Mouse (Mus musculus) myocyte (in vitro differentiated cells): ENCODE measurements at regions not wholly inside any gene's neighbourhood (a gene's known extent, or its start where the extent isn't known, plus 50 kb on each side); places are given as distances from the start of the nearest gene placed in this dataset.

Experiments
- H3K27me3 ChIP-seq: one replicate; pipeline ENCODE4 v1.6.1; 2011; ENCODE audit not compliant: control insufficient read depth, insufficient read depth, insufficient read length
- H3K36me3 ChIP-seq: one replicate; pipeline ENCODE4 v1.6.1; 2011; ENCODE audit not compliant: control insufficient read depth, insufficient read depth
- H3K4me2 ChIP-seq: one replicate; pipeline ENCODE4 v1.6.1; 2011; ENCODE audit warnings: low read depth, control low read depth
- H3K4me3 ChIP-seq: one replicate; pipeline ENCODE4 v1.5.1; 2011; ENCODE audit warnings: mild to moderate bottlenecking, control low read depth, moderate library complexity
- H3K79me2 ChIP-seq: one replicate; pipeline ENCODE4 v1.6.1; 2011; ENCODE audit not compliant: control insufficient read depth, insufficient read depth
- H3ac ChIP-seq: one replicate; pipeline ENCODE4 v1.6.1; 2011; ENCODE audit not compliant: control insufficient read depth, insufficient read length
- CEBPB ChIP-seq: IDR thresholded peaks from 2 replicates; pipeline ENCODE4 v1.6.1; 2011; ENCODE audit warnings: mild to moderate bottlenecking, moderate library complexity; ENCODE audit not compliant: poor library complexity, insufficient read depth, severe bottlenecking
- E2F4 ChIP-seq: IDR thresholded peaks from one replicate; pipeline ENCODE4 v1.6.1; 2011; ENCODE audit warnings: mild to moderate bottlenecking, control low read depth, moderate library complexity; ENCODE audit not compliant: insufficient read depth
- MAX ChIP-seq: IDR thresholded peaks from one replicate; pipeline ENCODE4 v1.6.1; 2011; ENCODE audit warnings: low read depth, mild to moderate bottlenecking, control low read depth
- MYOD1 ChIP-seq, 3 experiments: IDR thresholded peaks; one replicate each; pipeline ENCODE4 v1.6.1; 2011; ENCODE audit warnings: control low read depth in 2 of 3, low read depth in 2 of 3, mild to moderate bottlenecking in 2 of 3, moderate library complexity in 1 of 3; ENCODE audit not compliant: insufficient read length in 2 of 3, control insufficient read depth in 1 of 3
- MYOG ChIP-seq, 3 experiments: IDR thresholded peaks; one replicate each; pipeline ENCODE4 v1.6.1; 2011; ENCODE audit warnings: control low read depth in 2 of 3, low read depth in 2 of 3, mild to moderate bottlenecking in 2 of 3; ENCODE audit not compliant: insufficient read length in 2 of 3, control insufficient read depth in 1 of 3, insufficient read depth in 1 of 3
- POLR2A ChIP-seq: IDR thresholded peaks from one replicate; pipeline ENCODE4 v1.6.1; 2011; ENCODE audit warnings: low read depth, mild to moderate bottlenecking, control low read depth, moderate library complexity; ENCODE audit not compliant: insufficient read length
- POLR2AphosphoS2 ChIP-seq: IDR thresholded peaks from one replicate; pipeline ENCODE4 v1.6.1; 2011; ENCODE audit warnings: low read depth, control low read depth; ENCODE audit not compliant: insufficient read length
- REST ChIP-seq: IDR thresholded peaks from one replicate; pipeline ENCODE4 v1.6.1; 2011; ENCODE audit warnings: mild to moderate bottlenecking, control low read depth, moderate library complexity; ENCODE audit not compliant: insufficient read depth, insufficient read length
- SRF ChIP-seq: IDR thresholded peaks from one replicate; pipeline ENCODE4 v1.6.1; 2011; ENCODE audit warnings: low read depth; ENCODE audit not compliant: control insufficient read depth, insufficient read length
- TCF12 ChIP-seq: IDR thresholded peaks from one replicate; pipeline ENCODE4 v1.6.1; 2011; ENCODE audit warnings: mild to moderate bottlenecking, control low read depth; ENCODE audit not compliant: poor library complexity, insufficient read depth, severe bottlenecking
- TCF3 ChIP-seq: IDR thresholded peaks from one replicate; pipeline ENCODE4 v1.6.1; 2011; ENCODE audit warnings: low read depth, control low read depth; ENCODE audit not compliant: insufficient read length
- USF1 ChIP-seq: IDR thresholded peaks from one replicate; pipeline ENCODE4 v1.6.1; 2011; ENCODE audit warnings: low read depth, mild to moderate bottlenecking, control low read depth, moderate library complexity

- no peak for TF ChIP-seq USF1
Measured at GRCm38 (mm10) chr7:83481655-83482054, 103.1 kb upstream of the Tmc3 start.

GRCm38 (mm10) chr7:83482254-83482653, 102.5 kb upstream of the Tmc3 start:
- no peaks in the 10 kb centered on the region for H3K79me2 ChIP-seq
- no peaks in the 10 kb centered on the region for H3K27me3 ChIP-seq
- H3K4me2 ChIP-seq, result no peak overlapping the region
- H3ac ChIP-seq, result no peak overlapping the region
- TF ChIP-seq USF1, result no peak
- H3K36me3 ChIP-seq, result no peaks in the 10 kb centered on the region
- H3K4me3 ChIP-seq, result no peak overlapping the region

More at GRCm38 (mm10) chr7:83481655-83482054, 103.1 kb upstream of the Tmc3 start:
- no peak overlapping the region for H3ac ChIP-seq
- H3K27me3 ChIP-seq, result no peaks in the 10 kb centered on the region
- no peak overlapping the region for H3K4me3 ChIP-seq
- H3K36me3 ChIP-seq, result no peaks in the 10 kb centered on the region
- H3K79me2 ChIP-seq, result no peaks in the 10 kb centered on the region
- no peak overlapping the region for H3K4me2 ChIP-seq

GRCm38 (mm10) chr7:83482671-83483304, 101.9 kb upstream of the Tmc3 start:
- no peaks in the 10 kb centered on the region for H3K36me3 ChIP-seq
- TF ChIP-seq USF1, result no peak
- TF ChIP-seq TCF12, result no peak
- TF ChIP-seq SRF, result no peak
- TF ChIP-seq MYOD1 (IDR thresholded peaks at IDR 0.05; ENCODE audit: control insufficient read depth in 1 of 3, insufficient read length in 2 of 3, low read depth in 2 of 3), result no peak
- H3K79me2 ChIP-seq, result no peaks in the 10 kb centered on the region

GRCm38 (mm10) chr7:83486156-83486750, 98.5 kb upstream of the Tmc3 start:
- no peak for TF ChIP-seq MYOG (IDR thresholded peaks at IDR 0.05; ENCODE audit: control insufficient read depth in 1 of 3, insufficient read depth in 1 of 3, insufficient read length in 2 of 3, low read depth in 2 of 3)
- TF ChIP-seq POLR2A, result no peak
- TF ChIP-seq MAX, result no peak
- no peak for TF ChIP-seq USF1
- TF ChIP-seq REST, result no peak
- no peak for TF ChIP-seq MYOD1 (IDR thresholded peaks at IDR 0.05; ENCODE audit: control insufficient read depth in 1 of 3, insufficient read length in 2 of 3, low read depth in 2 of 3)
- no peak for TF ChIP-seq TCF12
- TF ChIP-seq E2F4, result no peak
- no peak for TF ChIP-seq POLR2AphosphoS2
- Histone ChIP-seq H3K36me3 (no peaks in the 10 kb centered on the region), H3K4me3 (no peak overlapping the region), H3ac (no peak overlapping the region), H3K79me2 (no peaks in the 10 kb centered on the region), H3K27me3 (no peaks in the 10 kb centered on the region), H3K4me2 (no peak overlapping the region)

More at GRCm38 (mm10) chr7:83482671-83483304, 101.9 kb upstream of the Tmc3 start:
- H3K4me2 ChIP-seq, result no peak overlapping the region
- no peak overlapping the region for H3K4me3 ChIP-seq
- no peak overlapping the region for H3ac ChIP-seq
- no peaks in the 10 kb centered on the region for H3K27me3 ChIP-seq

- Histone ChIP-seq H3K4me2 (no peak overlapping the region), H3K79me2 (no peaks in the 10 kb centered on the region)
- TF ChIP-seq E2F4 (no peak), MAX (no peak), USF1 (no peak), TCF3 (no peak), SRF (no peak), REST (no peak), MYOG (IDR thresholded peaks at IDR 0.05; ENCODE audit: control insufficient read depth in 1 of 3, insufficient read depth in 1 of 3, insufficient read length in 2 of 3, low read depth in 2 of 3) (no peak), POLR2AphosphoS2 (no peak), TCF12 (no peak), CEBPB (no peak), POLR2A (no peak), MYOD1 (IDR thresholded peaks at IDR 0.05; ENCODE audit: control insufficient read depth in 1 of 3, insufficient read length in 2 of 3, low read depth in 2 of 3) (no peak)
Measured at GRCm38 (mm10) chr7:83489790-83490189, 94.9 kb upstream of the Tmc3 start.

More at GRCm38 (mm10) chr7:83489790-83490189, 94.9 kb upstream of the Tmc3 start:
- Histone ChIP-seq H3ac (no peak overlapping the region), H3K4me3 (no peak overlapping the region), H3K27me3 (no peaks in the 10 kb centered on the region), H3K36me3 (no peaks in the 10 kb centered on the region)
